Mouse (Mus musculus) megakaryocyte, embryonic 14.5 days (primary cell): ENCODE measurements around the gene Trpc4ap.

Source experiments
- FLI1 ChIP-seq: IDR thresholded peaks from 2 replicates; pipeline ENCODE4 v1.6.1; 2012; ENCODE audit warnings: low read length, inconsistent platforms, mixed read lengths
- GATA1 ChIP-seq: IDR thresholded peaks from 3 replicates; pipeline ENCODE4 v1.6.1; 2012; ENCODE audit warnings: mixed read lengths, low read length, inconsistent platforms, borderline replicate concordance

GRCm38 (mm10) chr2:155640656-155641055, 51.5 kb downstream of the Trpc4ap start:
- TF ChIP-seq GATA1 (no peak), FLI1 (no peak)
